Mouse (Mus musculus): ENCODE data around the gene Ffar1. TPM values are rescaled to one million over a fixed set of nuclear protein-coding genes. Genes with fewer than 3 reads are reported as not detected.
"Not testable (repeated sequence)": the region's sequence is repeated elsewhere in the genome, so short reads cannot be mapped to it uniquely, and the experiment has no call there.

Ffar1 gene
- polyA plus RNA-seq, 1 experiment from 2014 or later, result not detected

DNA sequence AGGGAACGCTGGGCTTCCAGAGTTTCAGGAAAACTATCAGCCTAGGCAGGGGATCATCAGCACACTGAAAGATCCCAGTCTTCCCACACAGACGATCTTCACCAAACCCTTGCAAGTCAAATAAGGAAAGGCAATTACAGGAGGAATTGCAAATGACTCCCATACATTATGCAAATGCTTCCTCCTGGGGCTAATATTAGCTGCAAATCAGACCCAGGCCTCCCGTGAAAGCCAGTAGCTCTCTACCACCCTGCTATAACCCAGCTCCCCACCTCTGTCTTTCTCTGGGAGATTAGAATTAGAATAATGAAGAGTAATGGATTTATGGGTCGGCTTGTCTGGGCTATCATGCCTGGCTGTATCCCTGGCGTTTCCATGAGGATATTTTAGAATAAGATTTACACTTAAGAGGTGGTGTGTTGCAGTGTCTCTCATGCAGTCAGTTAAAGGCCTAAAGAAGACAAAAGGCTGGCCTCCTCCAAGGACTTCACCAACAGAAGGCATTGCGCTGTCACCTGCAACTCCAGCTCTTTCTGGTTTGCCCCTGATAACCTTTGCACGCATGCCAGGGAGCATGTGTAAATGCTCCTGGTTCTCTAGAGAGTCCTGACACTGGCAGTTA is 16.6 kb downstream of the Ffar1 start:
- WGBS, result 48% methylated on average over 7 of the region's 7 CpGs
- no peak overlapping the region for H3K4me3 ChIP-seq
- no peaks in the 10 kb centered on the region for H3K4me1 ChIP-seq (replicated peaks)
- H3K36me3 ChIP-seq, result no peaks in the 10 kb centered on the region
- H3K9me3 ChIP-seq, result no peaks in the 10 kb centered on the region
- no peaks in the 10 kb centered on the region for H3K27me3 ChIP-seq (ENCODE audit: insufficient read depth, poor library complexity, severe bottlenecking)
- DNase-seq (ENCODE audit: low spot score), result no peak
- no peak overlapping the region for H3K27ac ChIP-seq

DNA sequence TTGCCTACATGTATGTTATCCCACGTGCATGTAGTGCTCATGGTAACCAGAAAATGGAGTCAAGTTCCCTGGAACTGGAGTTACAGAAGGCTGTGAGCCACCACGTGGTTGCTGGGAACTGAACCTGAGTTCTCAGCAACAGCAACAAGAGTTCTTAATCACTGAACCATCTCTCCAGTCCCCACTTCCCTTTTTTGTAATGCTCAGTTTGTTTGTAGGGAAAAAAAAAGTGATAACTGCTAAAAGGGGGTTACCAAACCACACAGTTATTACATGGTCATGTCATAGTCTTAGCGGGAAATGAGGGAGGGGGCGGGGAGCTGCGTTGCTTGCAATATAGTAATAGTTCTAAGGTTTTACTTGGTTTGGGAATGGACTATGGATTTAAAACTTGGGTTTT is 19.3 kb downstream of the Ffar1 start:
- no peak for DNase-seq (ENCODE audit: low spot score)
- 86% methylated on average over 5 of the region's 5 CpGs for WGBS
- no peak overlapping the region for H3K4me3 ChIP-seq
- no peaks in the 10 kb centered on the region for H3K9me3 ChIP-seq
- H3K27me3 ChIP-seq (ENCODE audit: insufficient read depth, poor library complexity, severe bottlenecking), result no peaks in the 10 kb centered on the region
- H3K4me1 ChIP-seq (replicated peaks), result no peaks in the 10 kb centered on the region
- H3K36me3 ChIP-seq, result no peaks in the 10 kb centered on the region
- no peak overlapping the region for H3K27ac ChIP-seq

- Histone ChIP-seq H3K9me3 (no peaks in the 10 kb centered on the region), H3K4me1 (replicated peaks) (no peaks in the 10 kb centered on the region), H3K27ac (no peak overlapping the region), H3K36me3 (no peaks in the 10 kb centered on the region), H3K27me3 (ENCODE audit: insufficient read depth, poor library complexity, severe bottlenecking) (no peaks in the 10 kb centered on the region), H3K4me3 (no peak overlapping the region)
- no peak for DNase-seq (ENCODE audit: low spot score)
- 88% methylated on average over 4 of the region's 4 CpGs for WGBS
Measured at GRCm38 (mm10) chr7:30841379-30841778, 20.0 kb downstream of the Ffar1 start.

DNA sequence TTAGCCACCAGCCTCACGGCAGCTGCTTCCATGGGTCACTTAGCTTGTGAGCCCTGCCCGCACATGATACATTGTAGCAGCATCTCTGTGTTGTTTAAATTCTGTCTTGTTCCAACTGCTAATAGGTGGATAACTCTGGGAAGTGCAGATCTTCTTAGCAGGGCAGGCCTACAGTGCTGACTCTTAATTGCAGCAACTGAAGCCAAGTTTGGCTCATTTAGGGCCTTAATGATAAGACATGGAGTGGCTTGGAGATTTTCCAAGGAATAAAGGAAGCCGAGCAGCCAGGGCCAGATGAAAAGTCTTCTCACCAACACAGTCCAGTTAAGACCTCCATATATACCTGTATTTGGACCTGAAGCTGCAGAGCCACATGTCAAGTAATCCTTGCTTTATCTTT is 21.1 kb downstream of the Ffar1 start:
- H3K36me3 ChIP-seq, result no peaks in the 10 kb centered on the region
- H3K27me3 ChIP-seq (ENCODE audit: insufficient read depth, poor library complexity, severe bottlenecking), result no peaks in the 10 kb centered on the region
- H3K27ac ChIP-seq, result no peak overlapping the region
- no peaks in the 10 kb centered on the region for H3K9me3 ChIP-seq
- no peak overlapping the region for H3K4me3 ChIP-seq
- no peak for DNase-seq (ENCODE audit: low spot score)
- 84% methylated on average over 3 of the region's 3 CpGs for WGBS
- H3K4me1 ChIP-seq (replicated peaks), result no peaks in the 10 kb centered on the region

GRCm38 (mm10) chr7:30837277-30837676 is 24.1 kb downstream of the Ffar1 start:
- Histone ChIP-seq H3K4me3 (no peak overlapping the region), H3K36me3 (no peaks in the 10 kb centered on the region), H3K4me1 (replicated peaks) (no peaks in the 10 kb centered on the region; the same call in 1 of the 2 replicates), H3K27me3 (ENCODE audit: insufficient read depth, poor library complexity, severe bottlenecking) (no peaks in the 10 kb centered on the region), H3K27ac (no peak overlapping the region), H3K9me3 (no peaks in the 10 kb centered on the region)
- DNase-seq (ENCODE audit: low spot score), result no peak

DNA sequence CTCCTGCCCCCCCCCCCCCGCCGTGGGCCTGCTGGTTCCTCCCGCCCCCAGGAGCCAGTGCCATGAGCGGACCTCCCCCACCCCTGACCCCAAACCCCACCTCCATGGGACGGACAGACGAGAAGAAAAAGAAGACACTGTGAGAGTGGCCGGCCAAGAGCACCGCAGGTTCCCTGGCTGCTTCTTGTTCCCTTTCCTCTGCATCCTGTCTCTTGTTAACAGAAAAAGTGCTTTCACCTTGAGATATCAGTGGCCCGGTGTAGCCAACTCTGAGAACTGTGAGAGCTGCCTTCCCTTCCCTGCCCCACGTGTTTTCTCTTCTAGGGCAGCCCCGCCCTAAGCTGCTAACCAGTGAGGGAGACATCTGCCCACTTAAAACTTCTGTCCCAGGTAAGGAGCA is 28.7 kb downstream of the Ffar1 start:
- not testable (repeated sequence) for H3K4me1 ChIP-seq (replicated peaks); H3K9me3 ChIP-seq; H3K36me3 ChIP-seq; H3K27ac ChIP-seq; H3K4me3 ChIP-seq; H3K27me3 ChIP-seq (ENCODE audit: insufficient read depth, poor library complexity, severe bottlenecking); DNase-seq (ENCODE audit: low spot score)
- 43% methylated on average over 9 of the region's 11 CpGs for WGBS

DNA sequence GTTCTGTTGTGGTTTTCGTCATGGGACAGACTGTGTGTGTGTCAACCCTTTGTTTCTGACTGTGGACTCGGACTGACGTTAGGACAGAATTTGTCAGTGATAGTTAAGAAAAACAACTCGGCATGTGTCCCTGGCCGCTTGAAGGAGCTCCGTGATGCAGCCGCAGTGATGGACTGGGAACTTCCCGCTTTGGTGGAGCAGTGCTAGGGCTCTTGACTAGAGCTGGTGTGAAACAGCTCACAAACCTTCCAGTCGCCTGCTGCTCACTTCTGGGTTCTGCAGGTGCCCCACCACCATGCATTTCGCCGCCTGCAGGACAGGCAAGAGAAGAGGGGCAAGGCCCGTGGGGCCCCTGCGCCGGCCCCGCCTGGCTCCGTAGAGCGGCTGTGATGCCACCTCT is 29.1 kb downstream of the Ffar1 start:
- Histone ChIP-seq H3K9me3 (no peaks in the 10 kb centered on the region), H3K27ac (no peak overlapping the region), H3K4me3 (no peak overlapping the region), H3K4me1 (replicated peaks) (no peaks in the 10 kb centered on the region; the same call in 1 of the 2 replicates), H3K36me3 (no peaks in the 10 kb centered on the region), H3K27me3 (ENCODE audit: insufficient read depth, poor library complexity, severe bottlenecking) (no peaks in the 10 kb centered on the region)
- DNase-seq (ENCODE audit: low spot score), result no peak
- WGBS, result 72% methylated on average over 17 of the region's 17 CpGs

- no peak for DNase-seq (ENCODE audit: low spot score)
- Histone ChIP-seq H3K27me3 (ENCODE audit: insufficient read depth, poor library complexity, severe bottlenecking) (no peaks in the 10 kb centered on the region), H3K9me3 (no peaks in the 10 kb centered on the region), H3K4me1 (replicated peaks) (no peaks in the 10 kb centered on the region; the same call in 1 of the 2 replicates), H3K4me3 (no peak overlapping the region), H3K36me3 (no peaks in the 10 kb centered on the region), H3K27ac (no peak overlapping the region)
- 70% methylated on average over 3 of the region's 3 CpGs for WGBS
Measured at GRCm38 (mm10) chr7:30829428-30829827, 31.9 kb downstream of the Ffar1 start.

- not testable (repeated sequence) for H3K9me3 ChIP-seq; H3K27ac ChIP-seq; H3K36me3 ChIP-seq; H3K27me3 ChIP-seq (ENCODE audit: insufficient read depth, poor library complexity, severe bottlenecking); H3K4me3 ChIP-seq; H3K4me1 ChIP-seq (replicated peaks); DNase-seq (ENCODE audit: low spot score)
Measured at GRCm38 (mm10) chr7:30828871-30829270, 32.5 kb downstream of the Ffar1 start.

DNA sequence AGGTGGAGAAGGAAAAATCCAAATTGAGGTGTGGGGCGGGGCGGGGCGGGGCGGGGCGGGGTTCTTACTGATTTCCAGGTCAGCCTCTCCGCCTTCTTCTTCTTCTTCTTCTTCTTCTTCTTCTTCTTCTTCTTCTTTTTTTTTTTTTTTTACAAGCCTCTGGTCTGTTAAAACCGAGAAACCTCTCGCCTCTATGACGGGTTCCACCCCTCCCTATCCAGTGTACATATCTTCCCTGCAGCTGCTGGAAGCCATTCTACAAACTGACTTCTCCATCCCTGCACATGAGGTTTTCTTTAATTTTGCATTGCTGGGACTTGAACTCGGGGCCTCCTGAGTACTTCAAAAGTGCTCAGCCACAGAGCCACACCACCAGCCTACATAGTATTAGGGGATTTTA is 34.7 kb downstream of the Ffar1 start:
- WGBS, result 89% methylated on average over 10 of the region's 10 CpGs

DNA sequence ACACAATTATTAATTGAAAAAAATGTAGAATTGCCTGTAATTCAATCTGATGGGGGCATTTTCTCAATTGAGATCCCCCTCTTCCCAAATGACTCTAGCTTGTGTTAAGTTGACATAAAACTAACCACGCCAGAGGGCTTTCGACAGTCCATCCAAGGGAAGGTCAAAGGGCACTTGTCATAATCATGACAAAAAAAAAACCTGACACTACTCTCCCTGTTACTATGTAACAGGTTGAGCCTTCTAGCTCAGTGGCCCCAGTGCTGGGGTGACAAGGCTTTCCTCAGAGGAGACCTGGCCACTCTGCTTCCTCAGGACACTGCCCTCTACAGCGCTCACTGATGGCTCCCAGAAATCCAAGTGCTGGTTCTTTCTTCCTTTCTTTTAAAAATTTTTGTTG is 37.1 kb downstream of the Ffar1 start:
- H3K9me3 ChIP-seq, result no peaks in the 10 kb centered on the region
- H3K4me1 ChIP-seq (replicated peaks), result no peaks in the 10 kb centered on the region
- H3K4me3 ChIP-seq, result no peak overlapping the region
- DNase-seq (ENCODE audit: low spot score), result no peak
- H3K27me3 ChIP-seq (ENCODE audit: insufficient read depth, poor library complexity, severe bottlenecking), result no peaks in the 10 kb centered on the region
- H3K27ac ChIP-seq, result no peak overlapping the region
- 91% methylated on average over 3 of the region's 3 CpGs for WGBS
- H3K36me3 ChIP-seq, result no peaks in the 10 kb centered on the region

More for the DNA sequence above, 34.7 kb downstream of the Ffar1 start:
- no peak overlapping the region for H3K4me3 ChIP-seq
- H3K27me3 ChIP-seq (ENCODE audit: insufficient read depth, poor library complexity, severe bottlenecking), result no peaks in the 10 kb centered on the region
- DNase-seq (ENCODE audit: low spot score), result no peak
- H3K4me1 ChIP-seq (replicated peaks), result no peaks in the 10 kb centered on the region
- no peaks in the 10 kb centered on the region for H3K36me3 ChIP-seq
- no peaks in the 10 kb centered on the region for H3K9me3 ChIP-seq
- H3K27ac ChIP-seq, result no peak overlapping the region

DNA sequence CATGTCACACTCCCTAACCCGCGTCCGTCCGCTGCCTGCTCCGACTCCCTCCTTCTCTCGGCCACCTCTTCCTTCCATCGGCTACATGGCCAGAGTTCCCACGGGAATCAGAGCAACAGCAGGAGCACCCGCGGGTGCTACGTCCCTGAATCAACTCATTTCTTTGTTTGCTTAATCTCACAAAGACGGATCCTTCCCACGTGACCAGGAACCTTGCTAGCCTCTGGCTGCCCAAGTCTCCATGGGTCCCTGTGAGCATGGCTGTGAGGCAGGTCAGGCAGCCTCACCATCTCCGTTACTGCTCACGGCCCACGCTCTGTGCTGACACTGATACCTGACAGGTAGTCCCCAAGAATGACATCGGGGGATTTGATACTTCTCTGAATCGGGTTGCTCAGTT is 37.7 kb downstream of the Ffar1 start, which contains the start of gene Ffar2:
Gene Ffar2, minus strand, starts transcription at position 101 of the 400 bp plus-strand sequence.
- no peak within 1 kb of the TSS for H3K4me3 ChIP-seq
- 91% methylated on average over 18 of the region's 18 CpGs for WGBS
- no peak for DNase-seq (ENCODE audit: low spot score)
- H3K27ac ChIP-seq, result no peak within 1 kb of the TSS
- H3K27me3 ChIP-seq (ENCODE audit: insufficient read depth, poor library complexity, severe bottlenecking), result no peaks in the 10 kb centered on the region
- no peaks in the 10 kb centered on the region for H3K4me1 ChIP-seq (replicated peaks)
- H3K9me3 ChIP-seq, result no peaks in the 10 kb centered on the region
- no peaks in the 10 kb centered on the region for H3K36me3 ChIP-seq

DNA sequence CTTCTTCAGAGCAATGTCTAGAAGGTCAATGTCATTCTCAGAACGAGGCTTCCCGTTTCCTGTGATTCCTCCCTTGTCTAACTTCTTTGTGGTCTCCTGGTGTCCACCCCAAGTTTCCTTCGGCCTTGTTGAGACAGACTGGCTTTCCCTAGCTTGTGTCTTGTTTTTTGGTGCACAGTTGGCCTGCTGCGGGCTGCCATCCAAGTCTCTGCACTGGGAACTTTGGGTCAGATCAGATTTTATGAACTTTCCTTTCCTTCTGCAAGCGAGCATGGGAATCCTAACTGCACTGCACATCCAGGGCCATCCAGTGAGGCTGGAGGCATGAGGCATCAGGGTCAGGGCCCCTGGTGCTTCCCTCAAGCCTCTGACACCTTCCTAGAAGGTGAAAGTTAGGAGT is 39.8 kb downstream of the Ffar1 start:
- DNase-seq (ENCODE audit: low spot score), result no peak
- H3K27me3 ChIP-seq (ENCODE audit: insufficient read depth, poor library complexity, severe bottlenecking), result no peaks in the 10 kb centered on the region
- WGBS, result 80% methylated on average over 5 of the region's 5 CpGs
- H3K4me1 ChIP-seq (replicated peaks), result no peaks in the 10 kb centered on the region
- no peak overlapping the region for H3K4me3 ChIP-seq
- no peaks in the 10 kb centered on the region for H3K9me3 ChIP-seq
- H3K36me3 ChIP-seq, result no peaks in the 10 kb centered on the region
- H3K27ac ChIP-seq, result no peak overlapping the region

DNA sequence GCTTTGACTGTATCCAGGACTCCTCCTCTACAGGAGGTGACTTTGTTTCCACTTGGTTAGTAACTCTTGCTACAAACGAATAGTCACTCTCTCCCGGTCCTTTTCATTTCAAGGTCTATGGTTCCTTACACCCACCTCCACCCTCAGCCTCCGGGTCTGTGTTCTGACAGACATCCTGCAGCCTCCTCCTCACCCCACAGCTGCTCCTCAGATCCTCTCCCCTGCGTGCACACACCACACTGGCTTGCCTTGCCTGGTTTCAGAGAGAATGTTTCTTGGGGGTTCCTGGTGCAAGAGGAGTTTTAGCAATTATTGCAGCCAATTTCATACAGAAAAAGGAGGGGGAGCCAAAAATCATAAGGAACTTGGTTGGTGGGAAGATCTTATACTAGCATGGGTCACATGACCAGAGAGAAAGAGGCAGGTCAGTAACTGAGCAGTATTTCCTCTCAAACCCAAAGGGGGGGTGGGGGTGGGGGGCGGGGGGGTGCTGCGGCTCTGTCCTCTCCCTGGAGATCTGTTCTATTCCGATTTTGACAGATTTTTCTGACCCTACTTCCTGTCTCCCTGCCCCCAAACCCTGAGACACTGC is 40.4 kb downstream of the Ffar1 start:
- no peaks in the 10 kb centered on the region for H3K27me3 ChIP-seq (ENCODE audit: insufficient read depth, poor library complexity, severe bottlenecking)
- no peaks in the 10 kb centered on the region for H3K4me1 ChIP-seq (replicated peaks)
- no peaks in the 10 kb centered on the region for H3K9me3 ChIP-seq
- no peak overlapping the region for H3K4me3 ChIP-seq
- 74% methylated on average over 7 of the region's 7 CpGs for WGBS
- H3K27ac ChIP-seq, result no peak overlapping the region
- no peak for DNase-seq (ENCODE audit: low spot score)
- H3K36me3 ChIP-seq, result no peaks in the 10 kb centered on the region
